7 mouse cellular contexts compared by ENCODE assay signal in genomic region chr17:6432456-6432855, GRCm38 (mm10). TPM values are rescaled to one million over a fixed set of nuclear protein-coding genes. Genes with fewer than 3 reads are reported as not detected.
DNase-seq lines count a peak whose midpoint lies in the region; ATAC-seq and TF ChIP-seq lines count a peak whose summit lies in the region.
"Not testable (repeated sequence)": the region's sequence is repeated elsewhere in the genome, so short reads cannot be mapped to it uniquely, and the experiment has no call there.

No protein-coding gene starts in this region.

- H3K36me3 ChIP-seq in kidney, postnatal 0 days (ENCODE audit: insufficient read depth, low read length), result not testable (repeated sequence)

- not testable (repeated sequence) for H3K27me3 ChIP-seq in kidney, postnatal 0 days (ENCODE audit: insufficient read depth, low read length)

- H3K4me3 ChIP-seq in kidney, postnatal 0 days (replicated peaks; ENCODE audit: low read depth, low read length), result not testable (repeated sequence)

- not testable (repeated sequence) for H3K4me2 ChIP-seq in kidney, postnatal 0 days (ENCODE audit: low read length)

- ATAC-seq in kidney, postnatal 0 days (replicated peaks; ENCODE audit: low FRiP score, low read depth), result not testable (repeated sequence)

- TF ChIP-seq CTCF in kidney, postnatal 0 days (IDR thresholded peaks at IDR 0.05; ENCODE audit: low read depth), result peak; percentile 31; the same call in 1 of the 2 replicates

- H3K9ac ChIP-seq in kidney, postnatal 0 days (ENCODE audit: low read depth, low read length), result not testable (repeated sequence)

- not testable (repeated sequence) for H3K4me1 ChIP-seq in kidney, postnatal 0 days (replicated peaks; ENCODE audit: insufficient read depth, low read length)

- DNase-seq in 416B (ENCODE audit: low read depth), result peak; percentile 32
- DNase-seq in ES-CJ7 (ENCODE audit: low read depth, low spot score), result peak; percentile 32
- peak; percentile 29 for DNase-seq in ZHBTc4 (ENCODE audit: low read depth, low spot score)
- DNase-seq in heart, adult 11 months, result peak; percentile 62
- DNase-seq in kidney, postnatal 0 days (ENCODE audit: low spot score), result not testable (repeated sequence)
- DNase-seq in lung, postnatal 36 days, result peak; percentile 49
- DNase-seq in right cerebral cortex, postnatal 4 days, result peak; percentile 7

- 94% methylated on average over 3 of the region's 4 CpGs for WGBS in kidney, postnatal 0 days

- H3K27ac ChIP-seq in kidney, postnatal 0 days, result not testable (repeated sequence)

- not testable (repeated sequence) for H3K9me3 ChIP-seq in kidney, postnatal 0 days (replicated peaks; ENCODE audit: low read length)

RNA-seq across cellular contexts. Expression of gene Dynlt1b, which starts 2.5 kb away (rescaled TPM):
- 569 and 632 TPM in 2 replicates for polyA plus RNA-seq in kidney, postnatal 0 days (2015; fragmentation: Nextera tagmentation; extraction: Ambion mirVana)
